Mouse (Mus musculus): ENCODE results near the gene Caps2.

DNA sequence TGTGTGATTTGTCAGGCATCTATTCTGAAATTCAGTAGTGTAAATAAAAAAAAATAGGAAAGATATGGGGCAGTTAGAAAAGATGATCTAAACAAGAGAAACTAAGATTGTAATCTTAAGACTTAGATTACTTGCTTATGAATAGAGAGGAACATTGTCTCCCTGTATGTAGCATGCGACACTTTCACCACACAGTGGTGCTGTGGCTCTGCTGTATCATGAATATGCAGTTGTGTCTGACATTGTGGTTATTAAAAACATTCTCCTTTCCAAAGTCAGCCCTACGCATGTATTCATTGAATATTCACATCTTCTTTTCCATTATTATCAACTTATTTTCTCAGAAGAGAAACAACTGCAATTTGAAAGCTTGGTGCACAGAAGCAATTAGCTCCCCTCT is 40.0 kb downstream of the Caps2 start:
- peak; percentile 78 for TF ChIP-seq RAD21 (IDR thresholded peaks at IDR 0.05; ENCODE audit: low read depth, low read length)
- no peak for TF ChIP-seq TBP (conservative IDR thresholded peaks at IDR 0.05; ENCODE audit: low read depth, low read length)
- no peak for TF ChIP-seq POLR2A (IDR thresholded peaks at IDR 0.05; ENCODE audit: low read depth, low read length)
- TF ChIP-seq USF1 (IDR thresholded peaks at IDR 0.05; ENCODE audit: low read depth, low read length) = no peak
- no peak for TF ChIP-seq MXI1 (IDR thresholded peaks at IDR 0.05; ENCODE audit: low read depth, low read length)
- TF ChIP-seq SIN3A (IDR thresholded peaks at IDR 0.05; ENCODE audit: low read length) = no peak
- peak; percentile 11 to 76; a peak in 2 of 4 replicates for TF ChIP-seq CTCF (conservative IDR thresholded peaks at IDR 0.05 in 1 of 2, IDR thresholded peaks at IDR 0.05 in 1 of 2; ENCODE audit: low read depth in 2 of 2, low read length in 2 of 2)
- no peak for TF ChIP-seq UBTF (IDR thresholded peaks at IDR 0.05; ENCODE audit: low read depth, low read length)
- TF ChIP-seq MYC (IDR thresholded peaks at IDR 0.05; ENCODE audit: low read depth, low read length) = no peak
- TF ChIP-seq ETS1 (conservative IDR thresholded peaks at IDR 0.05; ENCODE audit: low read depth, low read length) = no peak
- no peak for TF ChIP-seq USF2 (conservative IDR thresholded peaks at IDR 0.05; ENCODE audit: low read depth, low read length)

Data from CH12.LX (cell line).